Mouse (Mus musculus) 3134 (cell line): Measurements from ENCODE around the gene Gm10666.
"Not testable (repeated sequence)": the region's sequence is repeated elsewhere in the genome, so short reads cannot be mapped to it uniquely, and the experiment has no call there.

ENCODE experiments used
- DNase-seq: peaks from one replicate; pipeline ENCODE4 v3.0.0-alpha.2; 2011; ENCODE audit warnings: low spot score; ENCODE audit not compliant: insufficient read length; ENCODE audit errors: extremely low read depth

The Gm10666 gene

GRCm38 (mm10) chr7:22134641-22135040 lies at the start of gene Gm10666:
Gene Gm10666 (minus strand): TSS chr7:22134741.
- not testable (repeated sequence) for DNase-seq

DNA sequence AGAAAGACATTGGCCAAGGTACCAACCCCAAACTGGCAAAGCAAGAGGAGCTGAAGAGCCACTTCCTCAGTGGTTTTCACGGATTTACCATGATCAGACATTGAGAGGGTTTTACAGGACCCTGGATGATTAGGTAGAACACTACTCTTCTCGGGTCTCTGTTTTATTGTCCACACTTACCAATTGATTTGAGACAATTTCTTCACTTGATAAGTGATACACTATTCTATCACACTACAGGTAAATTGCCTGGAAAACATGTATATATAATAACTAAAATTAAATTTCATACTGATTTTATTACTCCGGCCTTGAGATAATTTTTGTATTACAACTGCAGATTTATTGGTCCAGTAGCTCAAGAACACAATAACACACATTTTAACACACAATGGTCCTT lies 29.4 kb upstream of the Gm10666 start, which contains the start of gene Vmn1r142:
TSS of gene Vmn1r142 (minus strand) at position 101 of the 400 bp plus-strand sequence.
- DNase-seq = not testable (repeated sequence)

DNA sequence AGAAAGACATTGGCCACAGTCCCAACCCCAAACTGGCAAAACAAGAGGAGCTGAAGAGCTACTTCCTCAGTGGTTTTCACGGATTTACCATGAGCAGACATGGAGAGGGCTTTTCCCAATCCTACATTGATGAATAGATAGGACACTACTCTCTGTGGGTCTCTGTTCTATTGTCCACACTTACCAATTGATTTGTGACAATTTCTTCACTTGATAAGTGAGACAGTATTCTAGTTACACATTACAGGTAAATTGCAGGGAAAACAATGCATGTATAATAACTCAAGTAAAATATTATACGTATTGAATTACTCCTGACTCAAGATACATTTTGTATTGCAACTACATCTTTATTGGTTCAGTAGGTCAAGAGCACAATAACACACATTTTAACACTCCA lies 16.4 kb downstream of the Gm10666 start, which contains the start of gene Gm16451:
TSS of gene Gm16451 (minus strand) at position 101 of the 400 bp plus-strand sequence.
- DNase-seq = not testable (repeated sequence)
